Mouse (Mus musculus) embryonic stem cell, embryonic (primary cell): ENCODE measurements around the gene Rnf182.

Experiments
- CTCF ChIA-PET, 4 experiments: fragments of 300-600 bp in 2 of 4; fragments of 350-600 bp in 2 of 4; sonication (Branson Sonifier 250); formaldehyde crosslinking; loops; one replicate each; lab custom pipeline; 2022; ENCODE audit warnings: inconsistent platforms in 2 of 4; lab: Charles Lee
- POLR2A ChIA-PET, 4 experiments: fragments of 300-600 bp in 2 of 4; fragments of 350-600 bp in 2 of 4; sonication (Branson Sonifier 250); formaldehyde crosslinking; loops; one replicate each; lab custom pipeline; 2022; ENCODE audit warnings: antibody characterized with exemption in 4 of 4, inconsistent platforms in 1 of 4; lab: Charles Lee

Rnf182 gene

DNA sequence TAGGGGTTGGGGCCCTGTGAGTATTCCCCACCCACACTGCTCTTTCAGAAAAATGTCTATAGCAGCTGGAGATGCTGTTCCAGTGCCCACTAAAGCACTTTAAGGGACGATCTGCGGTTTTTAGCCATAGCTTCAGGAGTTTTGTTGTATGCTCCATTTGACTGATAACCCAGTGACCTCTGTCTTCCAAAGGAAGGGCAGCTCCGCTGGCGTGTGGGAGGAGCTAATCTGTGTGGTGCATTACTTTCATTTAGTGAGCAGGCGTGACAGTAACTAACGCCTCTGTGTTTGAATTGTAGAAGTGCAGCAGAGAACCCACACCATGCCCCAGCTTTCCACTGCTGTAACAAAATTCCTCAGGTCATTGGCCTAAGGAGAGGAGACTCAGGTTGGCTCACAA, 38.6 kb downstream of the Rnf182 start:
- CTCF ChIA-PET: no interaction called here

DNA sequence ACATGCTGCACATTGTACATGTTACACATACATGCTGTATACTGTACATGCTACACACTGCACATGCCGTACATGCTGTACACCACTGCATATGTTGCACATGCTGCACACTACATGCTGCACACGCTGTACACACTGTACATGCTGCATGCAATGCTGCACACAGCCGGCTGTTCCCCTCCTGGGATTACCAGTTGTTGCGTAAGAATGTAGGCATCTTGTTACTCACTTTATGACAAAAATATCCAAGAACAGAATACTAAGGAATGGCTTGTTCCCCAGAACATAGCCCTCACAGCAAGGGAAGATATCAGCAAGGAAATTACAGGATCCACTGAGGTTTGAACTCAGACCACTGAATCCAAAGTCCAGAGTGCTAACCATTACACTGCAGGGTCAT, 47.7 kb downstream of the Rnf182 start:
- ChIA-PET CTCF (no interaction called here), POLR2A (interaction anchor here in 1 of 4 experiments (0.7 kb wide), 1 partner anchor 925 kb away, joined by 3 read pairs; no protein-coding TSS in a partner anchor)

More for the DNA sequence above, 38.6 kb downstream of the Rnf182 start:
- POLR2A ChIA-PET: interaction anchor here in 2 of 4 experiments (0.5 to 0.6 kb wide), 2 partner anchors 39 to 766 kb away, joined by 4 read pairs; no protein-coding TSS in a partner anchor

DNA sequence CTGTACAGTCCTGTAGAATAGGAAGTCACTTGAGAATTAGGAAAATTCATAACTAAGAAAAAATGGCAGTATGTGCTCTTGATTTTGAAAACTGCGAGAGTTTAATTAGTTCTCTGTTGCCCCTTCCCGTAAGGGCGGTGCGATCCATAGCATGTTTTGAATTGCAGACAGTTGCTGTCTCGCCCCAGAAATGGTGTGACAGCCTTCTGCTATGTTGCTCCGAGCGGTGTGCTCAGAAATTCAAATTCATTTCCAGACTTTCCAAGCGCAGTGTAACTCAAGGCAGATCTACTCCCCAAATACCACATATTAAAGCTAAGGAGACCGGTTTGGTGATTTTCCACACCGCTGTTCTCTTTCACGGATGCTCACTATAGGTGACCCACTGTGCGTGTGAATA, 50.6 kb downstream of the Rnf182 start:
- CTCF ChIA-PET: no interaction called here
- POLR2A ChIA-PET: no interaction called here

DNA sequence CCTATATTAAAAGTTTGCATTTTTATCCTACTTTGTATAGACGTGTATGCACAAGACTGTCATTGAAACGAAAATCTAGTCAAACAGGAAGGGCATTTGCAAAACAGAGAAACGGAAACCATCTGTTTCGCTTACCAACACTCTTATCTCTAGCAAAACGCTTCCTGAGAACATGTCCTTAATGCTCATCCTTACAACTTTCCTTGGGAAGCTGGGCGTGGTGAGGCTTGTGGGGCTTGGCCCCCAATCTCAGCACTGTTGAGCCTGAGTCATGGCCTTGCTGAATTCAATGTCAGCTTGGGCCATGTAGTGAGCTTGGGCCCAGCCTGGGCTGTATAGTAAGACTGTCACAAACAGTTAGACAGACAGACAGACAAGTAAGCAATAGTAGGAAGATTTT, 51.4 kb downstream of the Rnf182 start:
- ChIA-PET POLR2A (no interaction called here), CTCF (interaction anchor here in 1 of 4 experiments (0.6 to 0.7 kb wide), 2 partner anchors 64 to 1175 kb away, joined by 3 to 6 read pairs; no protein-coding TSS in a partner anchor)

DNA sequence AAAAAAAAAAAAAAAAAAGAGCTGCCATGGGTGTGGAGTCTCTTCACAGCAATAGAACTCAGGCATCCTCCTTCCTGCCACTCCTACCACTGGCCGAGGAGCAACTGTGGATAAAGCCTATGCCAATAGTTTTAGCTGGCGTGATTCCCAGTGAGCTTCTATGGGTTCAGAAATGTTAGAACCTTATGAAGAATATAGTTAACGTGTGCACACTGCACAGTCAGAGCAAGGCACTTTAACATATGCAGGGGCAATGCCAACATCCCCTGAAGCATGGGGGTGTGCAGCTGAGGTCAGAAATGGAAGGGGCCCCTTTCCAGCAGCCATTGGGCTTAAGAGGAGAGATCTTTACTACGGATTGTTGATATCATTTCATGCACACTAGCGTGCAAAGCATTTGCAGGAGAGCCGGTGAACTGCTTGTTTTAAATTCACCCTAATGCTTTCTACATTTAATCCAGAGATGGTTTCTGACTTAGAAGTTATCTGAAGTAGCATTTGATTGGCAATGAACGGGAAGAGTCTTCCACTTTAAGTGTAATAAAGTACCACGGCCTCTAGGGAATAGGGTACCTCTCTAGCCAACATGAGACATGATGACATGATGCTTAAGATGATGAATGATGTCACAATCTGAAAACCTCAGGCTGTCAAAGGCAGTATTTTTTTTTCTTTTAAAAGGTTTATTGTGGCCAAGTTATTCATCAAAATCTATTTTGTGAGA, 61.8 kb downstream of the Rnf182 start:
- ChIA-PET CTCF (interaction anchor here in 2 of 4 experiments (0.6 kb wide), 2 partner anchors 47 to 112 kb away, joined by 3 to 7 read pairs; no protein-coding TSS in a partner anchor), POLR2A (interaction anchor here in 1 of 4 experiments (0.5 kb wide), 1 partner anchor 1062 kb away, joined by 4 read pairs; no protein-coding TSS in a partner anchor)

DNA sequence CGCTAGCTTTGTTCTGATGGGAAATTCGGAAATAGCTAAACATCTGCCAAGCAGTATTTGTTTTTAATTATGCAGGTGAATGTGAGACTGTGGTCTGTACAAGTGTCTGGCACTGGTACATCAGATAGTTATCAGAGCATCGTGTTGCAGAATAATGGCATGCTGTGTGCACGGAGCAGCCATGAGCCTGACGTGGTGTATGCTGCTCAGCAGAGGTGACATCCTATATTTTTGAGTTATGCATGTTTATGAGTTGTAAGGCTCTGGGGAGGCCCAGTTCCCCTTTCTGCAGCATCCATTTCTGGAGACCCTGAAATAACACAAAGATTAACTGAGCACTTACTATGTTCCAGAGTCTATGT, 62.4 kb downstream of the Rnf182 start:
- CTCF ChIA-PET: interaction anchor here in 1 of 4 experiments (0.6 kb wide), 1 partner anchor 47 kb away, joined by 3 read pairs; no protein-coding TSS in a partner anchor
- POLR2A ChIA-PET: no interaction called here

DNA sequence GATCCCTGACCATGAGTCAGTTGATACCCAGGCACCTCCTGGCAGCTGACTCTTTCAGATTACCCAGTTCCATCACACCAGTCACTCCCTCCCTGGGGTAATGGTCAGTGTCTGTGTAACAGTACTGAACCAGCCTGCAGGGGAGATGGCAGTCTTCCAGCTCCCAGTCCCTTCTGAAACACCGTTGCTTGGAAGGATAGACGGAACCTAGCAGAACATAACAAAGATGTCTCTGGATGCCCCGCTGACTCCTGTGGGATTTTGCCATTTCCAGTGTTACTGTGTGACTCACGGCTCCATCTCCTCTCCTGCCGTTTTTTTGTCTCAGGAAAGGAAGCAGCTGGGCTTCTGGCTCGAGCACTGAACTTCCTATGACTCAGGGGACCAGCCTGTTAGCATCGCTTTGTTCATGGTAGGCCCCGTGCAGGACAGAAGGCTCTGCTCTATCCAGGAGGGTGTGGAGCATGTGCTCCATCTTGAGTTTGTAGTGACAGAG, 69.0 kb downstream of the Rnf182 start:
- CTCF ChIA-PET: interaction anchor here in 1 of 4 experiments (0.8 kb wide), 1 partner anchor 55 kb away, joined by 3 read pairs; no protein-coding TSS in a partner anchor
- POLR2A ChIA-PET: interaction anchor here in 2 of 4 experiments (0.6 to 0.7 kb wide), 2 partner anchors 20 to 82 kb away, joined by 3 read pairs; no protein-coding TSS in a partner anchor

DNA sequence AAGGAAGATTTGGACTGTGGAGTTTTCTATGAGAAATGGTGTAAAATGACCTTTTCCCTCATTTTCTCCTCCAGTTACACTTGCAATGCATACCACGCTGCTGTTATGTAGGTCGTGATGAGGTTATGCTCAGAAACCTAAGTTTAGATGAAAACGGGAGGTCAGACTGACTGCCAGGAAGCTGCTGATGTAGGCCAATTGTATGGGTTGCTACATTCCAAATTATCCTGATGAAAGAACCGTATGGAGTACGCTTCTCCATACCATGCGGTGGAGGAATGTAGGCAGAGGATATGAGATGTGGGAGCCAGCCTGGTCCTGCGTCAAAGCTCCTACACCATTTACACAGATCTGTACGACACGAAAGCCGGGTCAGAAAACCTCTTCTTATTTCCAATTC, 72.6 kb downstream of the Rnf182 start:
- ChIA-PET CTCF (no interaction called here), POLR2A (interaction anchor here in 1 of 4 experiments (0.6 kb wide), 1 partner anchor 1004 kb away, joined by 3 read pairs; no protein-coding TSS in a partner anchor)

DNA sequence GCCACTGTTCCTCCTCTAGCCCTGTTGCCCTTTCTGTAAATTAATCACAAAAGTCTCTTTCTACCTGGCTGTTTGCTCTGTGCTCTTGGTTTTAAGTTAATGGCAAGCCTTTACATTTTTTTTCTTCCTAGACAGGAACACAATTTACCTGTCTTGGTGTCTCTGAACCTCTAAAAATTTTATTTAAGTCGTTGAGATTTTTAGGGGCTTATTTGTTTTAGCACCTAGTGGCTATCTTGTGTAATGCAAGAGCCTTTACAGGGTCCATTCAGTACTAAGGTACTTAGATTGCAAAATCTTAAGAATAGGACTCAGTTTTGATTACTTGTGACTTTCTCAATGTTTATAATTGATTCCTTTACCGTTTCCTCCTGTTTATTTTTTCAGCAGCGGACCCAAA, 76.2 kb downstream of the Rnf182 start:
- ChIA-PET CTCF (no interaction called here), POLR2A (no interaction called here)

DNA sequence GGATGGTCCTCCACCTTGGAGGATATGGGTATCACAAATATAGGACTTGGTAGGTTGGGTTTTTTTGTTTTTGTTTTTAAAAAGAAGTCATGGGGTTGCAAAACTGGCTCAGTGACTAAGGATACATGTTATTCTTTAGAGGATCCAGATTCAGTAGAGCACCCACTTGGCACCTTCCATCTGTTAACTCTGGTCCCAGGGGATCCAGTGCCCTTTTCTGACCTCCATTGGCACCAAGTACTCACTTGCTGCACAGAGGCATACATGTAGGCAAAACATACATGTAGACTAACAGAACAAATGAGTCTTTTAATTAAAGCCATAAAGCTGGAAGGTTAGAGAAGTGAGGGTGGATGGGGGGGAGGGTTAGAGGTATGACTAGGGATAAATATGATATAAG, 80.0 kb downstream of the Rnf182 start:
- CTCF ChIA-PET: no interaction called here
- POLR2A ChIA-PET: interaction anchor here in 3 of 4 experiments (0.6 to 1.2 kb wide), 4 partner anchors 10 to 412 kb away, joined by 3 to 4 read pairs (median 3); no protein-coding TSS in a partner anchor

DNA sequence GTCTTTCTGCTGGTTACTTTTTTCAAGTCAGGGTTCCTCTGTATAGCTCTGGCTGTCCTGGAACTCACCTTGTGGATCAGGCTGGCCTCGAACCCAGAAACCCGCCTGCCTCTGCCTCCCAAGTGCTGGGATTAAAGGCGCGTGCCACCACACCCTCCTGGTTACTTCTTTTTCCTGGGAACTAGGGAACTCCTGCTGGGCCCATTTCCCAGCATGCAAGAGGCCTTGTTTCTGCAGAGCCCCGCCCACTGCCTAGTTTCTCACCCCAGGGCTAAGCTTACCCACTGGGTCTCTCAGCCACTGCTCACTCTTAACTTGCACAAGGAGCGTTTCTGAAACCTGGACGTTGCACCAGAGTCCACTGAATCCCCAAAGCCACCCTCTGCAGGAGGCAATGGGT, 80.5 kb downstream of the Rnf182 start:
- ChIA-PET POLR2A (interaction anchor here in 3 of 4 experiments (0.5 to 1.2 kb wide), 4 partner anchors 10 to 1032 kb away, joined by 3 to 5 read pairs (median 3); no protein-coding TSS in a partner anchor), CTCF (no interaction called here)

DNA sequence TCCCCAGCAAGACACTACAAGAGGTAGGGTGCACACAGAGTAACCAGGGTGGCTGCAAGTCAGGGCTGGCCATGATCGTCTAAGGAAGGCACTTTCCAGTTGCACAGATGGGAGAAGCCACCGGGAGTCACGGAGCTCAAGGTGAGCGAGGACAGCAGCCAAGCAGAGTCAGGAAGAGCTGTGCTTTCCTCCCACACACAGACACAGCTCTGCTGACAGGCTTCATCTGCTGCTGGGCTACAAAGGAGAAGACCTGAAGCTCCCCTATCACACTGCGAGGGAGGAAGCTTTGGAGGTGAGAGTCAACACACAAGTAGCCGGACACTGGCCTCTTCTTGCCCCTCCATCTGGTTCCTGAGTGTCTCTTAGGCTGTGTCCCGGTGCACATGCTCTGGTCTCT, 83.0 kb downstream of the Rnf182 start:
- ChIA-PET POLR2A (interaction anchor here in 1 of 4 experiments (0.5 kb wide), 1 partner anchor 728 kb away, joined by 3 read pairs; no protein-coding TSS in a partner anchor), CTCF (interaction anchor here in 2 of 4 experiments (0.6 to 0.8 kb wide), 2 partner anchors 11 to 157 kb away, joined by 3 read pairs; no protein-coding TSS in a partner anchor)

DNA sequence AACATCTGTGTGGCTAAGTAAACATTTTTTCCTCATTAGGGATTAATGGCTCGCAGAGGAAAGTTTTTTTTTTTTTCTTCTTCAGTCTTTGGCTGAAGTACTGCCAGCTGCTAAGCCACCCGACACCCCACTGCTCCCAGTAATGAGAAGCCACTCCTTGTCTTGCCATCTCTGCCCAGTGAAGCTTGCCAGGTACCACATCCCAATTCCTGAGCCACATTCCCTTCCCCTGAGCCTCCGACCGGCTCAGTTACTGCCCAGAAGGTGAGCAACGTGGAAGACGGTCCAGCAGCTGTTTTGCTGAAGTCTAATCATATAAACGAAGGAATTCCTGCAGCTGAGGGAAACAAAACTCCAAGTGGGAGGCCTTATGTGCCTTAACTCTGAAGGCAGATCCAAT, 88.0 kb downstream of the Rnf182 start:
- POLR2A ChIA-PET: interaction anchor here in 1 of 4 experiments (0.8 kb wide), 1 partner anchor 41 kb away, joined by 3 read pairs; no protein-coding TSS in a partner anchor
- CTCF ChIA-PET: interaction anchor here in 1 of 4 experiments (0.6 kb wide), 1 partner anchor 137 kb away, joined by 6 read pairs; no protein-coding TSS in a partner anchor

DNA sequence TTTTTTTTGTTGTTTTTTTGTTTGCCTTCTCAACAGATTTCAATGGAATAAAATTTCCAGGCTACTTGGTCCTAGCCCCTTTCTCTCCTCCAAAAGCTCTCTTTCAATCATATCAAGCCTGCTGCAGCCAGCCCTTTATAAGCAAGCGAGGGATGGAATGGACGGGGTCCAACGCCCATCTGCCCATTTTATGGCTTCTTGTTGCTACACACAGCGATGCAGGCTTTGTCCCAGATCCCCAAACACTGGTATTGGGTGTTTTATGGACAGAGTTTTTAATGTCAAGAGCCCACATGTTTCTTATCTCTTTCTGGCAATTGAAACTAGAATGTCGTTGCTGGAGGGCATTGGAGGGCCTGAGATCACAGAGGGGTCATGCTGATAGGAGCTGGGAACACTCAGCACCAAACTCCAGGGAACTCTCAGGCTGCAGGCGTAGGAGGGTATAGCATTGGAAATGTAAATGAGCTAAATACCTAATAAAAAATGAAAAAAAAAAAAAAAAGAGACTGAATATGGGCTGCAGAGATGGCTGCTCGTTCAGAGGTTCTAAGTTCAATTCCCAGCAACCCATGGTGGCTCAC, 89.1 kb downstream of the Rnf182 start:
- ChIA-PET POLR2A (interaction anchor here in 2 of 4 experiments (0.6 to 0.7 kb wide), 2 partner anchors 19 to 21 kb away, joined by 3 to 4 read pairs; no protein-coding TSS in a partner anchor), CTCF (interaction anchor here in 1 of 4 experiments (0.7 kb wide), 1 partner anchor 1227 kb away, joined by 3 read pairs; no protein-coding TSS in a partner anchor)

DNA sequence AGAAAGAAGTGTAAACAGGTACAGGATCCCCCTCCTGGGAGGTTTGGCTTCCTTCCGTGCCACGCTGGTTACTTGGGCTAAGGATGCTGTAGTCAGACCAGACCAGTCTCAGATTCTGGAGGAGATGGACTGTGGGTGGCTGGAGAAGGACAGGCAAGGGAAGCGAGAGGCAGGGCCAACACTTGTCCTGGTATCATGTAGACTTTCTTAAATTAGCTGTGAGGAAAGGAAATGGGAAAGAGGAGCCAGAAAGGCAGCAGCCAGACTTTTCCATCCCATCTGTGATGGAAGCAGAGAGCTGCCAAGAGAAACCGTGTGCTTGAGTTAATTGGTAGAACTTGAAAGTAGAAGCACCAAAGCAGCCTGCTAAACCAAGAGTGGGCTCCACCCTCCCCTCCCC, 90.9 kb downstream of the Rnf182 start:
- POLR2A ChIA-PET: no interaction called here
- CTCF ChIA-PET: no interaction called here

DNA sequence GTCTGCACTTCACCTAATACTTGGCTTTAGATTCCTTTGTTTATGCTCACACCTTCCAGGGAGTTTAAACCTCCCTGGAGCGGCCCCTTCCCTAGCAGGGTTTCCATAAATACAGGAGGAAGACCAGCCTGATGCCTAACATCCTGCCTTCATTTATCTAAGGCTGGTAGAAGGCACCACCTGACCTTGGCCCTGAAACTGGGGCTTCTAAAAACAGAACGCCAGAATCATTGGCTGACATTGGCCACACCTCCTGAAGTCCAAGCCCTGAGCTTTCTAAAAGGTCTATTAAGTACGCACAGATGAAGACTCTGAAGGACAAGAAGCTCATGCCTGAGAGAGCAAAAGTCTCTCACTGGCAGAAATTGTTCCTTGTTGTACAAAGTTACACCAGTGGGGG, 94.0 kb downstream of the Rnf182 start:
- ChIA-PET POLR2A (no interaction called here), CTCF (interaction anchor here in 1 of 4 experiments (0.6 kb wide), 2 partner anchors 11 to 114 kb away, joined by 3 read pairs; no protein-coding TSS in a partner anchor)

DNA sequence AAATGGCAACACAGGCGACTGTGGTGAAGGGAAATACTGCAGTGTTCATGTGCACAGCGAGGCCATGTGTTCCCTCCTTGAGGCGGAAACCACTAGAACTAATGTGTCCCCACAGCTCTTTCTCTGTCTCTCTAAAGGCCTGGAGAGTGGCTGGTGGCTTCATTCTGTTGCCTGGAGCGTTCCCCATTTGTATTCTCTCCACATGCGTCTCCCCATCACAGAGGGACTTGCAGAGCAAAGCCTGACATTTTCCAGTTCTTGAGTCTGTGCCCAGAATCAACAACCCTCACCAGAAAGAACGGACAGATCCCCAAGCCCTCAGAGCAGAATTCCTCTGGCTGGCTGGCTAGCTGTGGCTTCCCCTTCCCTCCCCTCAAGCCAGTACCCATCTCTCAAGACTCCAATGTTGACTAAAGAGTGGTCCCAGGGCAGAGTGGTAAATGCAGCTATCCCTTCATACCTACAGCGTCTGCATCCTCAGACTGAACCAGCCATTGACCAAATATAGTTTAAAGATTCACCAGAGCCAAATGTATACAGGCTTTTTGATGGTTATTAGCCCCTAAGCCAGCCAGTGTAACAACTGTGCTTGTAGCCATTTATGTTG, 96.3 kb downstream of the Rnf182 start:
- ChIA-PET POLR2A (interaction anchor here in 2 of 4 experiments (0.6 to 1.0 kb wide), 4 partner anchors 55 to 1931 kb away, joined by 3 to 8 read pairs (median 5); no protein-coding TSS in a partner anchor), CTCF (interaction anchor here in 2 of 4 experiments (0.6 to 1.9 kb wide), 4 partner anchors 14 to 146 kb away, joined by 3 to 6 read pairs (median 4); no protein-coding TSS in a partner anchor)

DNA sequence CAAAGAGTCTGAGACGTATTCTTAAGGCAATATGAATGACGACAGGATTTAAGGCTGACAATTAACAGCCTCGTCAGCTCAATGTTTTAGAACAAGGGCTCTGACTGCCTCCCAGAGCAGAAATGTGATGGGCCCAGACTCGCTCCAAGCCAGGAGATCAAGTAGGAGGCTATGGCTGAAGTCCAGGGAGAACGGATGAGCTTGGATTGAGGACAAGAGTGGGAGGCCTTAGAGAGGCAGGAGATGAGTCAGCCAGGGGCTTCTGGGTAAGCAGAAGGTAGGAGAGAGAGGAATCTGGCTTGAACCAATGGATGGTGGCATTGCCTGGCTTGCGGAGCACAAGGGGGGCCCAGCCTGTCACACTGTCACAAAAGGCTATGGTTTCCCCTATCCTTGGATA, 99.2 kb downstream of the Rnf182 start:
- ChIA-PET CTCF (no interaction called here), POLR2A (no interaction called here)
